Comparison of ENCODE assay signal across 8 mouse cellular contexts in the genomic region with DNA sequence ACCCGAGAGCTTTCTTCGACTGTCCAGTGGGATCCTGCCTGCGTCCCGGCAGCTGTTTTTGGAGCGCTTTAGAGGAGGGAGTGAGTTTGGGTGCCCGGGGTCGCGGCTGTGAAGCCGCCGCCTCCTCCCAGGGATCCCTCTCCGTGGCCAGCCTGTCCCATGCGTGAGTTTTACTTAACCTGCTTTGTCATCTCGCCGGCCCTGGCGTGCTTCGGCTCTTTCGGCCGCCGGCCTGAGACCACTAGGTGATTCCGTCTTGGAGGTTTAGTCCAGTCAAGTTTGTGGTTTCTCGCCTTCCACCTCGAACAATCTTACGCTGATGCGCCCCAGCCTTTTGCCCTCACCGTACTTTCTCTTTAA. TPM values are rescaled to one million over a fixed set of nuclear protein-coding genes. Genes with fewer than 3 reads are reported as not detected.
DNase-seq lines count a peak whose midpoint lies in the region; ATAC-seq and TF ChIP-seq lines count a peak whose summit lies in the region.

No protein-coding gene starts in this region.

- WGBS in forebrain, embryonic 16.5 days: under 1% methylated on average over 25 of the region's 25 CpGs
- under 1% methylated on average over 25 of the region's 25 CpGs for WGBS in macrophage (ENCODE audit: missing documents)

- H3K36me3 ChIP-seq in E14TG2a.4 (ENCODE audit: insufficient read depth, low read length): peaks cover 40% of the 10 kb centered on the region
- peaks cover 5% of the 10 kb centered on the region; the same call in 1 of the 2 replicates for H3K36me3 ChIP-seq in forebrain, embryonic 16.5 days (ENCODE audit: control insufficient read depth, insufficient read depth)
- 0 out of 2 replicates have a peak, but pooled peaks cover 6% of the 10 kb centered on the region for H3K36me3 ChIP-seq in macrophage (ENCODE audit: inconsistent target)

- H3K9ac ChIP-seq in forebrain, embryonic 16.5 days (replicated peaks; ENCODE audit: low read depth, low read length): peak overlapping the region; percentile 93

- peak; percentile 31 for DNase-seq in embryo, embryonic 10 days (ENCODE audit: low spot score)
- DNase-seq in embryo, embryonic 10.5 days (ENCODE audit: low spot score): no peak
- DNase-seq in adrenal gland, postnatal 25 days: no peak
- no peak for DNase-seq in urinary bladder, adult 2 months (ENCODE audit: low spot score)
- DNase-seq in right cerebral cortex, postnatal 4 days: no peak

- no peaks in the 10 kb centered on the region for H3K27me3 ChIP-seq in E14TG2a.4 (ENCODE audit: insufficient read depth, low read length)
- H3K27me3 ChIP-seq in forebrain, embryonic 16.5 days (replicated peaks; ENCODE audit: control insufficient read depth, insufficient read depth, low read length): peaks cover 12% of the 10 kb centered on the region

- H3K4me2 ChIP-seq in forebrain, embryonic 16.5 days (ENCODE audit: low read length): peak overlapping the region; percentile 79

- TF ChIP-seq CTCF in E14TG2a.4 (conservative IDR thresholded peaks at IDR 0.05; ENCODE audit: low read length): no peak

- H3K27ac ChIP-seq in forebrain, embryonic 16.5 days (ENCODE audit: low read length): peak overlapping the region; percentile 59
- H3K27ac ChIP-seq in macrophage: peak overlapping the region; percentile 66

- ATAC-seq in forebrain, embryonic 16.5 days: peak; percentile 77; the same call in 1 of the 2 replicates

- peaks cover 53% of the 10 kb centered on the region for H3K79me2 ChIP-seq in macrophage (ENCODE audit: inconsistent target)

- H3K4me1 ChIP-seq in E14TG2a.4 (replicated peaks; ENCODE audit: low read depth, low read length): peaks cover 56% of the 10 kb centered on the region
- peaks cover 12% of the 10 kb centered on the region for H3K4me1 ChIP-seq in forebrain, embryonic 16.5 days (replicated peaks; ENCODE audit: control insufficient read depth, insufficient read depth, low read length)

- H3K9me3 ChIP-seq in E14TG2a.4 (ENCODE audit: low read length): no peaks in the 10 kb centered on the region
- no peaks in the 10 kb centered on the region for H3K9me3 ChIP-seq in forebrain, embryonic 16.5 days (ENCODE audit: control insufficient read depth, low read length)

- H3K4me3 ChIP-seq in E14TG2a.4 (replicated peaks; ENCODE audit: low read length) (peak overlapping the region; percentile 96), macrophage (ENCODE audit: inconsistent target) (peak overlapping the region; percentile 96)
- H3K4me3 ChIP-seq in forebrain, embryonic 16.5 days (replicated peaks; ENCODE audit: low read length): peak overlapping the region; percentile 93

RNA-seq across cellular contexts. Expression of gene Tmem39a, which starts 4.5 kb away (rescaled TPM):
- 37.3 and 46.2 TPM in 2 replicates for polyA plus RNA-seq in forebrain, embryonic 16.5 days (2015; fragmentation: Nextera tagmentation; extraction: Ambion mirVana)
- total RNA-seq in macrophage (2018; cell fraction: chromatin; rRNA removed): 100 to 1,000 TPM in 13 of 26 experiments, 10 to 100 TPM in 13; 44.4 to 526 (median 101) TPM
- total RNA-seq in macrophage (2018; cell fraction: cytosol; rRNA removed): 10 to 100 TPM in 22 of 26 experiments, 1 to 10 TPM in 4; 9.5 to 58.8 (median 13.7) TPM
- total RNA-seq in macrophage (2018; cell fraction: nucleus; rRNA removed): 100 to 1,000 TPM in 12 of 26 experiments, 10 to 100 TPM in 14; 36.4 to 487 (median 93.4) TPM
- 8.4 to 15.6 TPM (median 10.1 TPM) in 3 replicates for polyA plus RNA-seq in macrophage (2018)
- total RNA-seq in adrenal gland, postnatal 25 days (2021): 74.4 and 80.8 TPM in 2 replicates
- 72.3 and 91.6 TPM in 2 replicates for polyA plus RNA-seq in urinary bladder, adult 2 months (2012; rRNA removed)

RNA-seq across cellular contexts. Expression of gene Poglut1, which starts 12.9 kb away (rescaled TPM):
- polyA plus RNA-seq in forebrain, embryonic 16.5 days (2015; fragmentation: Nextera tagmentation; extraction: Ambion mirVana): 66.0 and 70.5 TPM in 2 replicates
- total RNA-seq in macrophage (2018; cell fraction: chromatin; rRNA removed): 100 to 1,000 TPM in 2 of 26 experiments, 10 to 100 TPM in 24; 19.9 to 117 (median 51.4) TPM
- 10 to 100 TPM; 16.4 to 26.6 (median 20.8) TPM for total RNA-seq in macrophage (2018; cell fraction: cytosol; rRNA removed)
- 10 to 100 TPM; 24.8 to 80.6 (median 42.3) TPM for total RNA-seq in macrophage (2018; cell fraction: nucleus; rRNA removed)
- 17.7 to 23.5 TPM (median 22.5 TPM) in 3 replicates for polyA plus RNA-seq in macrophage (2018)
- total RNA-seq in adrenal gland, postnatal 25 days (2021): 29.6 and 34.0 TPM in 2 replicates
- polyA plus RNA-seq in urinary bladder, adult 2 months (2012; rRNA removed): 39.9 and 40.8 TPM in 2 replicates

RNA-seq across cellular contexts. Expression of gene Timmdc1, which starts 40.5 kb away (rescaled TPM):
- 34.2 and 36.6 TPM in 2 replicates for polyA plus RNA-seq in forebrain, embryonic 16.5 days (2015; fragmentation: Nextera tagmentation; extraction: Ambion mirVana)
- 10 to 100 TPM in 16 of 26 experiments, 1 to 10 TPM in 10; 4.5 to 18.5 (median 10.8) TPM for total RNA-seq in macrophage (2018; cell fraction: chromatin; rRNA removed)
- 10 to 100 TPM; 11.3 to 18.7 (median 16.0) TPM for total RNA-seq in macrophage (2018; cell fraction: cytosol; rRNA removed)
- 10 to 100 TPM in 19 of 26 experiments, 1 to 10 TPM in 7; 6.9 to 22.7 (median 14.7) TPM for total RNA-seq in macrophage (2018; cell fraction: nucleus; rRNA removed)
- 9.5 to 17.4 TPM (median 10.5 TPM) in 3 replicates for polyA plus RNA-seq in macrophage (2018)
- total RNA-seq in adrenal gland, postnatal 25 days (2021): 39.1 and 44.3 TPM in 2 replicates
- 14.7 and 15.9 TPM in 2 replicates for polyA plus RNA-seq in urinary bladder, adult 2 months (2012; rRNA removed)
